Mouse (Mus musculus) bone marrow, adult 2 months (tissue): ENCODE measurements at regions not wholly inside any gene's neighbourhood (a gene's known extent, or its start where the extent isn't known, plus 50 kb on each side); places are given as distances from the start of the nearest gene placed in this dataset.

Source experiments
- CTCF ChIP-seq: fragments of 200-500 bp; IDR thresholded peaks from 2 replicates; pipeline ENCODE4 v1.5.1; 2011; ENCODE audit warnings: low read length, control low read depth; ENCODE audit not compliant: control insufficient read depth, insufficient read depth
- POLR2A ChIP-seq: fragments of 200-500 bp; IDR thresholded peaks from 2 replicates; pipeline ENCODE4 v1.6.1; 2011; ENCODE audit warnings: low read depth, mild to moderate bottlenecking, control low read depth, low read length, borderline replicate concordance; ENCODE audit not compliant: control insufficient read depth

DNA sequence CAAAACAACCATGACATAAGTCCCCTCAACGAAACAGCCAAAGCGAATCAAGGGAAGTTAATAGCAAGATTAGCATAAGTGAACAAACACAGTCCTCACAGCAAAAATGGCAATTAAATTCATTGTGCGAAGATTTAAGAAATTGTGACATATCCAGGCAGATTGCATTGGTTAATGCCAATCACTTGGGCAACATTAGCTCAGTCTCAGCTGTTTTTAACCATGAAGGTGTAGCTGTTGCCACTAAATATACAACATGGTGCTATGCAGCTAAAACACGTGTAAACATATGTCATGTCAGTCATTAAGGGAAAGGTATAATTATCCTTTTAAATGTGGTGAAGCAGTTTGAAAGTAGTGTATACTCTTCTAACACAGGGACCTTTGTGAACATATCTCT lies 482.8 kb upstream of the Tle4 start:
- TF ChIP-seq CTCF (no peak), POLR2A (no peak)
